In genomic region chr17:83920225-83920624, GRCm38 (mm10) we compare ENCODE assay signal across 27 mouse cellular contexts.
DNase-seq lines count a peak whose midpoint lies in the region; ATAC-seq and TF ChIP-seq lines count a peak whose summit lies in the region.
"Had no signal": no experiment of that assay in that cellular context is flagged by ENCODE, and none has a peak within 500 bp of the region (broad histone marks: within the 10 kb centered on the region; RNA-seq: fewer than 3 reads in every experiment).

No protein-coding gene starts in this region.

- H3K4me1 ChIP-seq in heart, embryonic 11.5 days (ENCODE audit: control insufficient read depth, insufficient read depth, low read length): peaks cover 22% of the 10 kb centered on the region
- peaks cover 29% of the 10 kb centered on the region for H3K4me1 ChIP-seq in heart, adult 2 months (ENCODE audit: control insufficient read depth, insufficient read depth, low read length)
- peaks cover 85% of the 10 kb centered on the region for H3K4me1 ChIP-seq in limb, embryonic 10.5 days
- H3K4me1 ChIP-seq in limb, embryonic 13.5 days: peaks cover 64% of the 10 kb centered on the region

- ATAC-seq in heart, embryonic 11.5 days (replicated peaks; ENCODE audit: insufficient number of reproducible peaks, low FRiP score, low TSS enrichment): no peak
- ATAC-seq in limb, embryonic 13.5 days (ENCODE audit: low FRiP score, low read depth): no peak
- ATAC-seq: activated CD4-positive, CD25-positive, alpha-beta regulatory T cell, adult 4 months; forebrain, embryonic 13.5 days; forebrain, postnatal 0 days; hindbrain, postnatal 0 days; inflammation-experienced regulatory T-cells, adult 6 months; intestine, embryonic 16.5 days had no signal

- TF ChIP-seq CTCF in heart, adult 2 months (IDR thresholded peaks at IDR 0.05): no peak

- H3K9ac ChIP-seq in heart, embryonic 11.5 days (ENCODE audit: low read depth, low read length): no peak overlapping the region
- no peak overlapping the region for H3K9ac ChIP-seq in heart, adult 2 months (ENCODE audit: low read depth, low read length)
- H3K9ac ChIP-seq in limb, embryonic 13.5 days: no peak overlapping the region
- H3K9ac ChIP-seq: forebrain, embryonic 13.5 days; forebrain, postnatal 0 days; heart, embryonic 13.5 days; hindbrain, embryonic 14.5 days had no signal

- H3K4me2 ChIP-seq in heart, embryonic 11.5 days: no peak overlapping the region
- H3K4me2 ChIP-seq in limb, embryonic 13.5 days (replicated peaks): no peak overlapping the region
- H3K4me2 ChIP-seq: forebrain, embryonic 13.5 days; heart, embryonic 13.5 days; hindbrain, embryonic 14.5 days had no signal

- no peaks in the 10 kb centered on the region for H3K36me3 ChIP-seq in heart, embryonic 11.5 days (ENCODE audit: control insufficient read depth, insufficient read depth, low read length)
- H3K36me3 ChIP-seq in heart, adult 2 months (ENCODE audit: control insufficient read depth, insufficient read depth, low read length): no peaks in the 10 kb centered on the region
- no peaks in the 10 kb centered on the region for H3K36me3 ChIP-seq in limb, embryonic 10.5 days
- no peaks in the 10 kb centered on the region for H3K36me3 ChIP-seq in limb, embryonic 13.5 days
- H3K36me3 ChIP-seq: heart, embryonic 13.5 days had no signal

- intact Hi-C loops in heart, adult 2 months (cut with DNase I): no loop called here

- 15% methylated on average over 4 of the region's 4 CpGs for WGBS in heart, embryonic 11.5 days (ENCODE audit: insufficient replicate concordance)
- 71% methylated on average over 4 of the region's 4 CpGs for WGBS in heart, adult 2 months
- WGBS in limb, embryonic 10.5 days: 15% methylated on average over 4 of the region's 4 CpGs
- WGBS in limb, embryonic 13.5 days: 9% methylated on average over 4 of the region's 4 CpGs

- no peaks in the 10 kb centered on the region for H3K9me3 ChIP-seq in heart, embryonic 11.5 days (replicated peaks; ENCODE audit: control insufficient read depth, low read length)
- H3K9me3 ChIP-seq in limb, embryonic 10.5 days (replicated peaks): no peaks in the 10 kb centered on the region
- H3K9me3 ChIP-seq in limb, embryonic 13.5 days: no peaks in the 10 kb centered on the region
- H3K9me3 ChIP-seq: forebrain, embryonic 13.5 days; heart, embryonic 13.5 days had no signal

- no peak overlapping the region for H3K4me3 ChIP-seq in heart, embryonic 11.5 days (ENCODE audit: low read depth, low read length)
- no peak overlapping the region for H3K4me3 ChIP-seq in heart, adult 2 months
- no peak overlapping the region for H3K4me3 ChIP-seq in limb, embryonic 10.5 days
- H3K4me3 ChIP-seq in limb, embryonic 13.5 days: no peak overlapping the region
- H3K4me3 ChIP-seq: erythroblast, embryonic 14.5 days; forebrain, embryonic 13.5 days; heart, embryonic 13.5 days had no signal

- H3K27me3 ChIP-seq in heart, embryonic 11.5 days (ENCODE audit: control insufficient read depth, insufficient read depth, low read length): no peaks in the 10 kb centered on the region
- no peaks in the 10 kb centered on the region for H3K27me3 ChIP-seq in heart, adult 2 months (ENCODE audit: control insufficient read depth, insufficient read depth, low read length)
- H3K27me3 ChIP-seq in limb, embryonic 10.5 days (ENCODE audit: low read depth, poor library complexity, severe bottlenecking): no peaks in the 10 kb centered on the region
- no peaks in the 10 kb centered on the region for H3K27me3 ChIP-seq in limb, embryonic 13.5 days
- H3K27me3 ChIP-seq: forebrain, embryonic 13.5 days; heart, embryonic 13.5 days had no signal

- no peaks in the 10 kb centered on the region for H3K79me2 ChIP-seq in heart, adult 2 months (replicated peaks; ENCODE audit: control insufficient read depth, insufficient read depth, low read length)

- no peak for TF ChIP-seq EP300 in heart, adult 2 months (IDR thresholded peaks at IDR 0.05; ENCODE audit: insufficient read depth, low read depth, low read length)

- H3K27ac ChIP-seq in heart, embryonic 11.5 days (ENCODE audit: low read depth, low read length): 0 out of 2 replicates have a peak overlapping the region, but pooled peaks have one; percentile 15
- no peak overlapping the region for H3K27ac ChIP-seq in heart, adult 2 months
- H3K27ac ChIP-seq in limb, embryonic 10.5 days: peak overlapping the region; percentile 74
- peak overlapping the region; percentile 77 for H3K27ac ChIP-seq in limb, embryonic 13.5 days
- H3K27ac ChIP-seq: forebrain, embryonic 13.5 days; heart, embryonic 13.5 days; hindbrain, embryonic 14.5 days; hindbrain, postnatal 0 days had no signal

- TF ChIP-seq POLR2A in heart, adult 2 months (IDR thresholded peaks at IDR 0.05; ENCODE audit: insufficient read depth, low read depth, low read length): no peak

- DNase-seq in embryo, embryonic 10.5 days (ENCODE audit: low spot score): peak; percentile 25
- DNase-seq in embryo, embryonic 10 days (ENCODE audit: low spot score): no peak
- DNase-seq in heart, adult 2 months: no peak
- peak; percentile 60 for DNase-seq in limb, embryonic 10.5 days (ENCODE audit: low spot score)
- no peak for DNase-seq in lung, postnatal 25 days (ENCODE audit: low spot score)
- DNase-seq in cerebellum, adult 8-10 months: no peak
- DNase-seq: adrenal gland, adult 8-10 months; adrenal gland, postnatal 25 days; cerebellum, adult 2 months; cerebellum, postnatal 10 days; embryo, embryonic 11 days; forebrain, postnatal 0 days; gastrocnemius, postnatal 25 days; heart, adult 18-20 months; heart, postnatal 14 days; heart, postnatal 4 days; kidney, adult 18-20 months had no signal

Comparison
In these comparisons a context has a peak if more than half of its experiments do, and no peak if none do; other contexts are left out.
1. DNase-seq: peak in embryo, embryonic 10.5 days (single experiment) and limb, embryonic 10.5 days (single experiment); none in embryo, embryonic 10 days (single experiment), heart, adult 2 months (0 of 2), lung, postnatal 25 days (single experiment) and cerebellum, adult 8-10 months (single experiment).